Mouse (Mus musculus): ENCODE measurements around the gene Pax6. TPM values are rescaled to one million over a fixed set of nuclear protein-coding genes. Genes with fewer than 3 reads are reported as not detected.

Gene Pax6
- polyA plus RNA-seq, 2 experiments = 0.06 TPM; not detected in 1

DNA sequence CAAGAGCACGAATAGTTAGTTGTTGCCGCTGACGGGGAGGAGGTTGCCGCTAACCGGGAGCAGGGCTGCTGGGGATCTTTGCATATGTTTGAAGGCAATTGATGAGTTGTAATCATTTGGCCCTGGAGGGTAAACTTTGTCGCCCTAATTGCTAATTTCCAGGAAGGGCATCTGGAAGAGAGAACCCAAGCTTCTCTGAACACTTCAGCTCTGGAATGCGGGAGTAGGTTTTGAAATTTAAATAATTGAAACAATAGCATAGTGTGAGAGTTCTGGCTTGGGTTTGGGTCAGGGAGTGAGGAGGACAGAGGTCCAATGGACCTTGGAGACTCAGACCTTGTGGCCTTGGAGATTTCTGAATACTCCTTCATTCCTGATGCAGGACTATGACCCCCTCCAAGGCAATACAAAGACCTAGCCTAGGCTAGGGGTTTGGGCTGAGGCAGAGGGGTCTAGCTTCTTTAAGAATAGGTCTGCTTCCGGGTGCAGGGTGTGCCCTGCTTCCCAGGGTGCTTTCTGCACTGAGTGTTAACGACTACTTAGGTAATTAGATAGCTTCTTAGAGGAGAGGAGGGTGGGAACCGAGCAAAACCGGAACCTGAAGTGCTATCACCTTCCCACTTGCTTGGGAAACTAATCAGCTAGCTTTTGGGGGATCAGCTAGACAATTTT is 8.9 kb downstream of the Pax6 start:
- H3K9me3 ChIP-seq (ENCODE audit: control insufficient read depth, low read length) = no peaks in the 10 kb centered on the region
- no peak overlapping the region for H3K9ac ChIP-seq (replicated peaks)
- no peak for DNase-seq (ENCODE audit: low read depth in 3 of 3, low spot score in 3 of 3)
- no peak overlapping the region for H3K27ac ChIP-seq
- no peaks in the 10 kb centered on the region for H3K36me3 ChIP-seq (replicated peaks; ENCODE audit: control insufficient read depth, insufficient read depth, low read depth)
- TF ChIP-seq EP300 (IDR thresholded peaks at IDR 0.05; ENCODE audit: low read depth) = no peak
- no peak for TF ChIP-seq CTCF (IDR thresholded peaks at IDR 0.05; ENCODE audit: low read depth)
- peaks cover 99% of the 10 kb centered on the region for H3K27me3 ChIP-seq (ENCODE audit: control insufficient read depth, insufficient read depth, low read length)
- H3K4me1 ChIP-seq (replicated peaks; ENCODE audit: control insufficient read depth in 2 of 2, insufficient read depth in 2 of 2, low read length in 1 of 2) = no peaks in the 10 kb centered on the region
- no peak overlapping the region for H3K4me3 ChIP-seq (ENCODE audit: insufficient read depth in 1 of 2, low read depth in 2 of 2, low read length in 2 of 2)
- 2% methylated on average over 11 of the region's 11 CpGs for WGBS (ENCODE audit: insufficient replicate concordance)
- no peak overlapping the region for H3K4me2 ChIP-seq (ENCODE audit: low read depth)
- ATAC-seq (ENCODE audit: insufficient read depth) = no peak

- Histone ChIP-seq H3K4me1 (replicated peaks; ENCODE audit: control insufficient read depth in 2 of 2, insufficient read depth in 2 of 2, low read length in 1 of 2) (no peaks in the 10 kb centered on the region), H3K4me3 (ENCODE audit: insufficient read depth in 1 of 2, low read depth in 2 of 2, low read length in 2 of 2) (no peak overlapping the region), H3K27me3 (ENCODE audit: control insufficient read depth, insufficient read depth, low read length) (peaks cover 99% of the 10 kb centered on the region), H3K36me3 (replicated peaks; ENCODE audit: control insufficient read depth, insufficient read depth, low read depth) (no peaks in the 10 kb centered on the region), H3K9ac (replicated peaks) (no peak overlapping the region), H3K4me2 (ENCODE audit: low read depth) (no peak overlapping the region), H3K27ac (no peak overlapping the region), H3K9me3 (ENCODE audit: control insufficient read depth, low read length) (no peaks in the 10 kb centered on the region)
- no peak for TF ChIP-seq CTCF (IDR thresholded peaks at IDR 0.05; ENCODE audit: low read depth)
- TF ChIP-seq EP300 (IDR thresholded peaks at IDR 0.05; ENCODE audit: low read depth) = no peak
- ATAC-seq (ENCODE audit: insufficient read depth) = no peak
- DNase-seq (ENCODE audit: low read depth in 3 of 3, low spot score in 3 of 3) = no peak
- 1% methylated on average over 4 of the region's 4 CpGs for WGBS (ENCODE audit: insufficient replicate concordance)
Measured at GRCm38 (mm10) chr2:105678306-105678705, 9.6 kb downstream of the Pax6 start.

DNA sequence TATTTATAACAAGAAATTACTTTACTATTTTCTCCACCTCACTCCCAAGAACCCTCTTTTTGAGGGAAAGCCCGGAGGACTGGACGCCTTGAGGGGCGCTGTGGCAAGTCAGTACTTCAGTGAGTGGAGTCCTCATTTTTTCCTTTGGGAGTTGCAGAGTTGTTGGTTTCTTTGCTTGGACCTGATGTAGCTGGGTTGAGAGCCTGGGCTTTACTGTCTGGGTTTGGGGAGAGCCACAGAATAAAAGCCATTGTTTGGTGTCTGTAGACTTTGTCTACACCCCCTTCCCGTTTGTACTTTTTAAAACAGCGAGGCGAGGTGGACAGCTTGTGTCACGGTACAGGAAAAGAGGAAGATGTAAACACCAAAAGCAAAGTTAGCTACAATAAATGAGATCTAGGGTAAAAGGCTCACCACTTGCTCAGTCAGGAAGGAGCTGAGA is 10.2 kb downstream of the Pax6 start:
- Histone ChIP-seq H3K4me1 (replicated peaks; ENCODE audit: control insufficient read depth in 2 of 2, insufficient read depth in 2 of 2, low read length in 1 of 2) (no peaks in the 10 kb centered on the region), H3K4me2 (ENCODE audit: low read depth) (no peak overlapping the region), H3K27me3 (ENCODE audit: control insufficient read depth, insufficient read depth, low read length) (peaks cover 98% of the 10 kb centered on the region), H3K27ac (no peak overlapping the region), H3K9ac (replicated peaks) (no peak overlapping the region), H3K9me3 (ENCODE audit: control insufficient read depth, low read length) (no peaks in the 10 kb centered on the region), H3K36me3 (replicated peaks; ENCODE audit: control insufficient read depth, insufficient read depth, low read depth) (no peaks in the 10 kb centered on the region), H3K4me3 (ENCODE audit: insufficient read depth in 1 of 2, low read depth in 2 of 2, low read length in 2 of 2) (no peak overlapping the region)
- under 1% methylated on average over 7 of the region's 7 CpGs for WGBS (ENCODE audit: insufficient replicate concordance)
- TF ChIP-seq EP300 (IDR thresholded peaks at IDR 0.05; ENCODE audit: low read depth) = no peak
- no peak for TF ChIP-seq CTCF (IDR thresholded peaks at IDR 0.05; ENCODE audit: low read depth)
- ATAC-seq (ENCODE audit: insufficient read depth) (no peak), DNase-seq (ENCODE audit: low read depth in 3 of 3, low spot score in 3 of 3) (no peak)

DNA sequence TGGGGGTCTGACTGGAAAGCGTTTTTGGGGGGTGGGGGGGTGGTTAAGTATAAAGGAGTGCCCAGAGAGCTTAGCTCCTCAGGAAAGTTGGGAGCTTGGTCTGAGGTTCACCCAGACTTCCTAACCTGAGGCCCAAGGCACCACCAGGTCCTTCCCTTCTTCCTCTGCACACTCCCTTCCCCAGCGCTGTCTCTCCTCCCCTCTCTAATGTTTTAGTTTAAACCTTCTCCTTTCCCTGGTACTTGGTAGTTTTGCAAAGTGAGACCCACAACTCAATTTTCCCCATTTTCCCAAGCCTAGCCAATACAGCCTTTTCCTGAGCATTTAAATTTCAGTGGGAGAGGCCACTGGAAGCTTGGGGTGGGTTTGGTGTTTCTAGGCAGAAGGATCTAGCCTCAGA is 10.6 kb downstream of the Pax6 start:
- no peak overlapping the region for H3K4me3 ChIP-seq (ENCODE audit: insufficient read depth in 1 of 2, low read depth in 2 of 2, low read length in 2 of 2)
- 3% methylated on average over 2 of the region's 2 CpGs for WGBS (ENCODE audit: insufficient replicate concordance)
- H3K4me1 ChIP-seq (replicated peaks; ENCODE audit: control insufficient read depth in 2 of 2, insufficient read depth in 2 of 2, low read length in 1 of 2) = no peaks in the 10 kb centered on the region
- H3K9me3 ChIP-seq (ENCODE audit: control insufficient read depth, low read length) = no peaks in the 10 kb centered on the region
- no peak overlapping the region for H3K27ac ChIP-seq
- H3K27me3 ChIP-seq (ENCODE audit: control insufficient read depth, insufficient read depth, low read length) = peaks cover 98% of the 10 kb centered on the region
- no peaks in the 10 kb centered on the region for H3K36me3 ChIP-seq (replicated peaks; ENCODE audit: control insufficient read depth, insufficient read depth, low read depth)
- ATAC-seq (ENCODE audit: insufficient read depth) (no peak), DNase-seq (ENCODE audit: low read depth in 3 of 3, low spot score in 3 of 3) (no peak)
- H3K4me2 ChIP-seq (ENCODE audit: low read depth) = no peak overlapping the region
- H3K9ac ChIP-seq (replicated peaks) = no peak overlapping the region
- TF ChIP-seq EP300 (IDR thresholded peaks at IDR 0.05; ENCODE audit: low read depth) (no peak), CTCF (IDR thresholded peaks at IDR 0.05; ENCODE audit: low read depth) (no peak)

DNA sequence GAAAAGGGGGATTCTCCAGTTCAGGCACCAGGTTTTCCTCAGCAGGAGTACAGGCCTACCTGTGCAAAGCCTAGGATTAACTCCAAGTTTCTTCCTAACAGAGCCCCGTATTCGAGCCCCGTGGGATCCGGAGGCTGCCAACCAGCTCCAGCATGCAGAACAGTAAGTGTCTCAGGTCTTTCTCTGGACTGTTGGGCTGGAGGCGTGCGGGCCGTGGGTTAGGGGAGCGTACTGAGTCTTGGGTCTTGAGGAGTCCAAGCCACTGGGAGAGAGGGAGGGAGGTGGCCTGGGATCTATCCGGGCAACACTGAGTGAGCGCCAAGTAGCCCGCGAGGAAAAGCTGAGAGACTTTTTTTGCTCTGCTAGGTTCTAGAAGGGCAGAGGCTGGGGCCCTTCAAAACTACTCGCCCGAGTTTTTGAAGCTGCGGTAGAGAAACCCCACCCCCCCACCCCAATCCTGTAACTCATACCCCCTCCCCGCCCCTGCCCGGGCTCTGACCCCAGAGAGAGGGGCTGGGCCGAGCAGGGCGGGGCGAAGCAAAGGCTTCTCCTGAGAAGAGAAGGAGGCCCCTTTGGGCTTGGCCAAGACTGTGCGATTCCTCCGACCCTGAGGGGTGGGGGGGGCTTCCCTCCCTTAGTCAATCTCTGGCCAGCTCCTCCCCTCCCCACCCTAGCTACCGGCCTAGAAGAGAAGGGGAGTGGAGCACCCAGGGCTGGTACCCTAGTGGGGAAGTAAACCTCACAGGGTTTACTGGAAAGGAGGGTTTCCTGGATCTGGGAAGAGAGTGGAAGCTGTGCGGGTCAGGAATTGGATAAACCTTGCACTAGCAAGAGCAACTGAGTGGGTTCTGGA is 11.7 kb downstream of the Pax6 start:
- DNase-seq (ENCODE audit: low read depth in 3 of 3, low spot score in 3 of 3) (no peak), ATAC-seq (ENCODE audit: insufficient read depth) (no peak)
- WGBS (ENCODE audit: insufficient replicate concordance) = 5% methylated on average over 24 of the region's 24 CpGs
- no peaks in the 10 kb centered on the region for H3K9me3 ChIP-seq (ENCODE audit: control insufficient read depth, low read length)
- H3K27ac ChIP-seq = no peak overlapping the region
- no peaks in the 10 kb centered on the region for H3K36me3 ChIP-seq (replicated peaks; ENCODE audit: control insufficient read depth, insufficient read depth, low read depth)
- no peak overlapping the region for H3K4me2 ChIP-seq (ENCODE audit: low read depth)
- no peak overlapping the region for H3K9ac ChIP-seq (replicated peaks)
- peaks cover 96% of the 10 kb centered on the region for H3K27me3 ChIP-seq (ENCODE audit: control insufficient read depth, insufficient read depth, low read length)
- no peak overlapping the region for H3K4me3 ChIP-seq (ENCODE audit: insufficient read depth in 1 of 2, low read depth in 2 of 2, low read length in 2 of 2)
- no peaks in the 10 kb centered on the region for H3K4me1 ChIP-seq (replicated peaks; ENCODE audit: control insufficient read depth in 2 of 2, insufficient read depth in 2 of 2, low read length in 1 of 2)
- TF ChIP-seq CTCF (IDR thresholded peaks at IDR 0.05; ENCODE audit: low read depth) (no peak), EP300 (IDR thresholded peaks at IDR 0.05; ENCODE audit: low read depth) (no peak)

Data from liver, embryonic 14.5 days (tissue).